17 mouse cellular contexts compared by ENCODE assay signal in the genomic region with DNA sequence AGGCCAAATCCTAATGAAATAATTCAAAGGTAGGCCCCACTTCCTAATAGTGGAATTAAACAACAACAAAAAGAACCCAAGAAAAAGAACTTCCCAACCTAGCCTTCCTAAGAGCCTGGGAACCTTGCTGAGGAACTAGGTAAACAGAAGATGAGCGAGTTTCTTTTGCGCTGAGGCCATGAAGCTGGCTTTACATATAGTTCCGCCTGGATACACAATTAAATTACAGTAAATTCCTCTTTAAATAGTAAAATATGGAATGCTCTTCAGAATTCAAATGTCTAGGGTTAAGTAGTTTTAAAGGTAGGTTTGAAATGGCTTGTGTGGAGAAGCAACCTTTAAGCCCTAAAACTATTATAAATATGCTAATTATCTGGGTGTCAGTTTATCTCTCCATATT. TPM values are rescaled to one million over a fixed set of nuclear protein-coding genes. Genes with fewer than 3 reads are reported as not detected.
DNase-seq lines count a peak whose midpoint lies in the region; ATAC-seq and TF ChIP-seq lines count a peak whose summit lies in the region.
"Had no signal": no experiment of that assay in that cellular context is flagged by ENCODE, and none has a peak within 500 bp of the region (broad histone marks: within the 10 kb centered on the region; RNA-seq: fewer than 3 reads in every experiment).

No protein-coding gene starts in this region.

- intact Hi-C loops in left cerebral cortex, postnatal 4 days (cut with DNase I): no loop called here

- DNase-seq in neural tube, embryonic 11.5 days (ENCODE audit: low spot score): no peak
- no peak for DNase-seq in hindbrain, postnatal 0 days (ENCODE audit: low spot score)
- DNase-seq in midbrain, postnatal 0 days (ENCODE audit: low spot score): no peak
- DNase-seq in left cerebral cortex, postnatal 4 days: no peak
- no peak for DNase-seq in adrenal gland, postnatal 4 days (ENCODE audit: low spot score in 2 of 2)
- DNase-seq in adrenal gland, postnatal 14 days: no peak
- DNase-seq: adrenal gland, postnatal 25 days; heart, adult 2 months; kidney, adult 8-10 months; kidney, postnatal 25 days; lung, adult 2 months; lung, postnatal 36 days; thymus, postnatal 25 days had no signal

- H3K4me3 ChIP-seq in neural tube, embryonic 11.5 days (ENCODE audit: low read depth, low read length): no peak overlapping the region
- no peak overlapping the region for H3K4me3 ChIP-seq in neural tube, embryonic 15.5 days (replicated peaks)
- H3K4me3 ChIP-seq in forebrain, embryonic 15.5 days: no peak overlapping the region
- no peak overlapping the region for H3K4me3 ChIP-seq in hindbrain, postnatal 0 days (ENCODE audit: low read length)
- no peak overlapping the region for H3K4me3 ChIP-seq in midbrain, postnatal 0 days (ENCODE audit: low read depth, low read length)
- H3K4me3 ChIP-seq: heart, adult 2 months had no signal

- no peak overlapping the region for H3K9ac ChIP-seq in neural tube, embryonic 11.5 days (ENCODE audit: low read length)
- no peak overlapping the region for H3K9ac ChIP-seq in neural tube, embryonic 15.5 days (replicated peaks)
- H3K9ac ChIP-seq in forebrain, embryonic 15.5 days (replicated peaks): 0 out of 2 replicates have a peak overlapping the region, but pooled peaks have one; percentile 7
- no peak overlapping the region for H3K9ac ChIP-seq in hindbrain, postnatal 0 days (replicated peaks; ENCODE audit: low read length)
- no peak overlapping the region for H3K9ac ChIP-seq in midbrain, postnatal 0 days (replicated peaks; ENCODE audit: low read length, poor library complexity, severe bottlenecking)

- H3K4me1 ChIP-seq in neural tube, embryonic 11.5 days (ENCODE audit: control insufficient read depth, insufficient read depth, low read length): peaks cover 23% of the 10 kb centered on the region
- H3K4me1 ChIP-seq in neural tube, embryonic 15.5 days: peaks cover 30% of the 10 kb centered on the region
- H3K4me1 ChIP-seq in forebrain, embryonic 15.5 days: peaks cover 39% of the 10 kb centered on the region
- H3K4me1 ChIP-seq in hindbrain, postnatal 0 days (ENCODE audit: insufficient read depth, low read length): peaks cover 5% of the 10 kb centered on the region
- 0 out of 2 replicates have a peak, but pooled peaks cover 4% of the 10 kb centered on the region for H3K4me1 ChIP-seq in midbrain, postnatal 0 days (ENCODE audit: insufficient read depth, low read length)

- 28% methylated on average over 3 of the region's 3 CpGs for WGBS in neural tube, embryonic 11.5 days
- 51% methylated on average over 3 of the region's 3 CpGs for WGBS in neural tube, embryonic 15.5 days
- WGBS in forebrain, embryonic 15.5 days: 25% methylated on average over 3 of the region's 3 CpGs
- WGBS in hindbrain, postnatal 0 days: 51% methylated on average over 3 of the region's 3 CpGs
- WGBS in midbrain, postnatal 0 days: 43% methylated on average over 3 of the region's 3 CpGs

- no peaks in the 10 kb centered on the region for H3K9me3 ChIP-seq in neural tube, embryonic 11.5 days (ENCODE audit: control insufficient read depth, low read length)
- no peaks in the 10 kb centered on the region for H3K9me3 ChIP-seq in neural tube, embryonic 15.5 days (replicated peaks)
- no peaks in the 10 kb centered on the region for H3K9me3 ChIP-seq in forebrain, embryonic 15.5 days
- no peaks in the 10 kb centered on the region for H3K9me3 ChIP-seq in hindbrain, postnatal 0 days (ENCODE audit: low read length)
- no peaks in the 10 kb centered on the region for H3K9me3 ChIP-seq in midbrain, postnatal 0 days (ENCODE audit: low read length)
- H3K9me3 ChIP-seq: embryonic facial prominence, embryonic 12.5 days had no signal

- peaks cover 11% of the 10 kb centered on the region for H3K27me3 ChIP-seq in neural tube, embryonic 11.5 days (ENCODE audit: control insufficient read depth, insufficient read depth, low read length)
- H3K27me3 ChIP-seq in neural tube, embryonic 15.5 days (replicated peaks): peaks cover 15% of the 10 kb centered on the region
- peaks cover 28% of the 10 kb centered on the region for H3K27me3 ChIP-seq in forebrain, embryonic 15.5 days
- H3K27me3 ChIP-seq in hindbrain, postnatal 0 days (ENCODE audit: insufficient read depth, low read length): peaks cover 16% of the 10 kb centered on the region; the same call in 1 of the 2 replicates
- H3K27me3 ChIP-seq in midbrain, postnatal 0 days (ENCODE audit: insufficient read depth, low read length): peaks cover 29% of the 10 kb centered on the region

- H3K4me2 ChIP-seq in neural tube, embryonic 11.5 days (ENCODE audit: low read depth): peak overlapping the region; percentile 67
- H3K4me2 ChIP-seq in neural tube, embryonic 15.5 days: no peak overlapping the region
- peak overlapping the region; percentile 69 for H3K4me2 ChIP-seq in forebrain, embryonic 15.5 days (replicated peaks)
- peak overlapping the region; percentile 72; the same call in 1 of the 2 replicates for H3K4me2 ChIP-seq in hindbrain, postnatal 0 days (ENCODE audit: low read depth, low read length)
- no peak overlapping the region for H3K4me2 ChIP-seq in midbrain, postnatal 0 days (ENCODE audit: low read depth, low read length, poor library complexity, severe bottlenecking)

- no peaks in the 10 kb centered on the region for H3K36me3 ChIP-seq in neural tube, embryonic 11.5 days (ENCODE audit: control insufficient read depth, insufficient read depth, low read length)
- no peaks in the 10 kb centered on the region for H3K36me3 ChIP-seq in neural tube, embryonic 15.5 days
- no peaks in the 10 kb centered on the region for H3K36me3 ChIP-seq in forebrain, embryonic 15.5 days
- no peaks in the 10 kb centered on the region for H3K36me3 ChIP-seq in hindbrain, postnatal 0 days (ENCODE audit: insufficient read depth, low read length)
- H3K36me3 ChIP-seq in midbrain, postnatal 0 days (ENCODE audit: insufficient read depth, low read length): no peaks in the 10 kb centered on the region
- H3K36me3 ChIP-seq: embryonic facial prominence, embryonic 12.5 days had no signal

- TF ChIP-seq CTCF in hindbrain, postnatal 0 days (IDR thresholded peaks at IDR 0.05; ENCODE audit: low read depth): no peak
- TF ChIP-seq CTCF in midbrain, postnatal 0 days (IDR thresholded peaks at IDR 0.05): no peak

- ATAC-seq in neural tube, embryonic 11.5 days (ENCODE audit: insufficient read depth, low FRiP score, low TSS enrichment): no peak
- ATAC-seq in neural tube, embryonic 15.5 days (ENCODE audit: low FRiP score): no peak
- no peak for ATAC-seq in forebrain, embryonic 15.5 days (replicated peaks)
- no peak for ATAC-seq in hindbrain, postnatal 0 days
- ATAC-seq in midbrain, postnatal 0 days (ENCODE audit: low FRiP score): no peak

- H3K27ac ChIP-seq in neural tube, embryonic 11.5 days (ENCODE audit: low read depth, low read length): no peak overlapping the region
- H3K27ac ChIP-seq in neural tube, embryonic 15.5 days (replicated peaks): no peak overlapping the region
- H3K27ac ChIP-seq in forebrain, embryonic 15.5 days (replicated peaks): peak overlapping the region; percentile 96
- 0 out of 2 replicates have a peak overlapping the region, but pooled peaks have one; percentile 81 for H3K27ac ChIP-seq in hindbrain, postnatal 0 days
- H3K27ac ChIP-seq in midbrain, postnatal 0 days (ENCODE audit: low read depth, low read length): 0 out of 2 replicates have a peak overlapping the region, but pooled peaks have one; percentile 65
- H3K27ac ChIP-seq: heart, adult 2 months had no signal

RNA-seq across cellular contexts. Expression of gene Nr2f1, which starts 19.3 kb away (rescaled TPM):
- 61.2 and 62.9 TPM in 2 replicates for polyA plus RNA-seq in neural tube, embryonic 11.5 days (2014; fragmentation: Nextera tagmentation; extraction: Ambion mirVana)
- 30.3 and 37.8 TPM in 2 replicates for polyA plus RNA-seq in neural tube, embryonic 15.5 days (2015; fragmentation: Nextera tagmentation; extraction: Ambion mirVana)
- 77.7 and 88.5 TPM in 2 replicates for polyA plus RNA-seq in forebrain, embryonic 15.5 days (2015; fragmentation: Nextera tagmentation; extraction: Ambion mirVana)
- total RNA-seq in hindbrain, postnatal 0 days (2014; rRNA removed): 220 and 254 TPM in 2 replicates
- 49.8 and 51.2 TPM in 2 replicates for polyA plus RNA-seq in hindbrain, postnatal 0 days (2015; fragmentation: Nextera tagmentation; extraction: Ambion mirVana)
- 163 and 184 TPM in 2 replicates for total RNA-seq in midbrain, postnatal 0 days (2014; rRNA removed)
- 46.4 and 55.5 TPM in 2 replicates for polyA plus RNA-seq in midbrain, postnatal 0 days (2015; fragmentation: Nextera tagmentation; extraction: Ambion mirVana)
- total RNA-seq in left cerebral cortex, postnatal 4 days (2021): 100 to 1,000 TPM; 214 to 215 TPM
- total RNA-seq in adrenal gland, postnatal 4 days (2021): 10 to 100 TPM; 29.4 to 29.5 TPM
- 19.6 and 22.0 TPM in 2 replicates for total RNA-seq in adrenal gland, postnatal 14 days (2021)
- total RNA-seq: neutrophil, adult 5-6 weeks had no signal

Comparison
In these comparisons a context has a peak if more than half of its experiments do, and no peak if none do; other contexts are left out.
1. H3K4me2 ChIP-seq: peak in neural tube, embryonic 11.5 days (single experiment), forebrain, embryonic 15.5 days (single experiment) and hindbrain, postnatal 0 days (single experiment); none in neural tube, embryonic 15.5 days (single experiment) and midbrain, postnatal 0 days (single experiment).
2. H3K27ac ChIP-seq: peak in forebrain, embryonic 15.5 days (single experiment), hindbrain, postnatal 0 days (single experiment) and midbrain, postnatal 0 days (single experiment); none in neural tube, embryonic 11.5 days (single experiment) and neural tube, embryonic 15.5 days (single experiment).